Mouse (Mus musculus): ENCODE measurements around the gene Pts. TPM values are rescaled to one million over a fixed set of nuclear protein-coding genes. Genes with fewer than 3 reads are reported as not detected.

Gene Pts
- polyA plus RNA-seq, 1 experiment from 2014 or later = 96.2 TPM

DNA sequence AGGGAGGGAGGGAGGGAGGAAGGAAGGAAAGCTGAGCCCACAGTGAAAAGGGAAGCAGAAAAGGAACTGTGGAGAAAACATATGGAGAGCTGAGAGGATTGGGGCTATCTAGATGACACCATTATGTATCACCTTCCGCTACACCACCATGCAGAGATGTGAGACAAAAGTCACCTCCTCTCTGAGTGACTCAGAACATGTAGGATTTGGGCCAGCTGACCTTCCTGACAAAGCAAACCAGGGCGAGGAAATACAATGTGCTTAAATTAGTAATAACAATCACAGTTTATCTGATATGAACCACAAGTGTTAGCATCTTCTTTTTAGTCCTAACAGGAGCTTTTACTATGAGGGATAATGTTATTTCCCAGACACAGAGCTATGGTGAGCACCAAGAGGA is 31.0 kb downstream of the Pts start:
- Histone ChIP-seq H3K4me3 (no peak overlapping the region), H3K4me2 (replicated peaks) (no peak overlapping the region), H3K9ac (no peak overlapping the region), H3K4me1 (peaks cover 14% of the 10 kb centered on the region), H3K36me3 (no peaks in the 10 kb centered on the region), H3K27me3 (no peaks in the 10 kb centered on the region), H3K9me3 (replicated peaks) (no peaks in the 10 kb centered on the region), H3K27ac (no peak overlapping the region)
- no peak for ATAC-seq (ENCODE audit: low FRiP score)
- 87% methylated on average over 2 of the region's 2 CpGs for WGBS

DNA sequence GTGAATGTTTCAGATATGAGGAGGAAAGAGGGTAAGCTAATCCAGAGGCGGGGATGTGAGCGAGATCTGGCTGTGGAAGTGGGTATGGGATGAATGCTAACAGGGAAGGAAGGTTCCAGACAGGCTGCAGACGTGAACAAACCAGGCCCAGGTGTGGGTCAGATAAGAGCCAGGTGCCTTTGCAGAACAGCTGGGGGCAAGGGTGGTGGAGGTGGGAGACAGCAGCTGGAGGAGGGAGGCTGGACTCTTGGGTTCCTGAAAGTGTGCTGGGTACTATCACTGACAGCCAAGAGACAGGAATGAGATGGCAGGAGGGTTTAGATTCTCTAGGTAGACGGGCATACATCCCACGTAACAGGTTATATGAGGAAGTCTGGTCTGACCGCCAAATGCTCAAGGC is 31.4 kb downstream of the Pts start:
- H3K27ac ChIP-seq = no peak overlapping the region
- ATAC-seq (ENCODE audit: low FRiP score) = no peak
- no peak overlapping the region for H3K4me3 ChIP-seq
- H3K4me2 ChIP-seq (replicated peaks) = no peak overlapping the region
- H3K9me3 ChIP-seq (replicated peaks) = no peaks in the 10 kb centered on the region
- no peaks in the 10 kb centered on the region for H3K36me3 ChIP-seq
- peaks cover 14% of the 10 kb centered on the region for H3K4me1 ChIP-seq
- H3K27me3 ChIP-seq = no peaks in the 10 kb centered on the region
- no peak overlapping the region for H3K9ac ChIP-seq
- 78% methylated on average over 6 of the region's 6 CpGs for WGBS

DNA sequence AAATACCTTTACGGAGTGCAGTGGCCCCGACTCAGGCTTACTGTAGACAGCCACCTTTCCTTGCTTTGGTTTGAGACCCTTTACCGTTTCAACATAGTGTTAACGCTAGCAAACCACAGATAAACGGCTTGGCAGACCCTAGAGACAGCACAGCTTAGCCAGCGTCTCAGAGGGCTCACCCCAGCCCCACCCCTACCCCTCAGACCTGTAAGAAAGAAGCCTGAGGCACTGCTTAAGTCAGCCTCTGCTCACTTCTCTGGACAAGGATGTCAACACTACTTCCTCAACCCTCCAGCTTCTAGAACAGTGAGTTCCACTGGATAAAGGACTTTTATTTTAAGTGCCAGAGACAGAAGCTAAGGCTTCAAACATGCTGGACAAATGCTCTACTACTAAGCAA is 32.0 kb downstream of the Pts start:
- Histone ChIP-seq H3K27me3 (no peaks in the 10 kb centered on the region), H3K9ac (no peak overlapping the region), H3K9me3 (replicated peaks) (no peaks in the 10 kb centered on the region), H3K36me3 (no peaks in the 10 kb centered on the region), H3K4me2 (replicated peaks) (peak overlapping the region; percentile 24; the same call in 1 of the 2 replicates), H3K4me1 (peaks cover 14% of the 10 kb centered on the region), H3K27ac (peak overlapping the region; percentile 13; the same call in 1 of the 2 replicates), H3K4me3 (no peak overlapping the region)
- no peak for ATAC-seq (ENCODE audit: low FRiP score)
- 24% methylated on average over 6 of the region's 6 CpGs for WGBS

DNA sequence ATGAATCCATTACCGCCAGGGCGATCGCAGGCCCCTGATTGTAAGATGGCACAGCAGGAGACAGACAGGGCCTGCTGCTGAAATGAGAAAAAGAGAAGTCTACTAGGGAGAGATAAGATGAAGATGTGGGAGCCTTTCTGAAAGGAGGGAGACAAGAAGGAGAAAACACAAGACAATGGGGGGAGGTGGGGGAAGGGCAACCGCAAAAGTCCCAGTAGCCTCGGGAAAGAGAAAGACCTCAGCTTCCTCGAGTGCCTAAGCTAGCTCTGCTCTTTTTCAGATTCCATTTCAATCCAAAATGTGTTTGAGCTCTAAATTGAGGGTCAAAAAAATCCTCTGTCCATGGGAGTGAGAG is 32.4 kb downstream of the Pts start:
- no peaks in the 10 kb centered on the region for H3K9me3 ChIP-seq (replicated peaks)
- WGBS = 26% methylated on average over 6 of the region's 6 CpGs
- H3K4me2 ChIP-seq (replicated peaks) = peak overlapping the region; percentile 24; the same call in 1 of the 2 replicates
- peaks cover 14% of the 10 kb centered on the region for H3K4me1 ChIP-seq
- H3K4me3 ChIP-seq = no peak overlapping the region
- ATAC-seq (ENCODE audit: low FRiP score) = no peak
- H3K36me3 ChIP-seq = no peaks in the 10 kb centered on the region
- H3K27ac ChIP-seq = 0 out of 2 replicates have a peak overlapping the region, but pooled peaks have one; percentile 13
- H3K9ac ChIP-seq = no peak overlapping the region
- H3K27me3 ChIP-seq = no peaks in the 10 kb centered on the region

DNA sequence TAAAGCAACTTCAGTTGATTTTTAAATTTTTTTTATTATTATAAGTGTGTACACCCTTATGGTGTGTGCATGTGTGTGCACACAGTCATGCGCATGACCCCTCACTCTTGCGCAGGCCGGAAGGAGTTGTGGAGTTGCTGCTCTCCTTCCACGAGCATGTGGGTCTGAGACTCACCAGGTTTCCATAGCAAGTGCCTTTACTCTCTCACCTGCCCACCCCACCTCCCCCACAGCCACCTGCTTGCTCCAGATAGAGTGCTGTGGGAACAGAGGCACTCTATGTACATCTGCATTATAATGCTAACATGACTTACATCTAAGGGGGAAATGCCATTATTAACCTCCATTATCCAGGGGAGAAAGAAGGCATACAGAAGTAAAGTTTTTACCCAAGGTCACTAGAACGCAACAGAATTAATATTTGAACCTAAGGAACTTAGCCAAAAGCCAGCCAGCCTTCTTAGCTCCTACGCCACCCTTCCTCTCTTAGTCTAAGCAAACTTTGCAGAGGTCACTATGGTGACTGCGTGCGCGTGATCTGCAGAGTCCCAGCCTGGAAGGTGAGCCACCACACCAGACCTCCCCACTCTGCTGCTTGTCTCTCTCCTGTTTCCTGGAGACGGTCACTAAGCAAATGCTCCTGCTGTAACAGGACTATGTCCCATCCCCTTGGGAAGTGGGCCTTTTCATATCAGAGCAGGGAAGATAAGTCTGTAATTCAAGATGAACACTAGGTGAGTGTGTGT is 32.9 kb downstream of the Pts start:
- H3K27ac ChIP-seq = no peak overlapping the region
- no peaks in the 10 kb centered on the region for H3K36me3 ChIP-seq
- no peak overlapping the region for H3K9ac ChIP-seq
- WGBS = 76% methylated on average over 10 of the region's 10 CpGs
- peaks cover 11% of the 10 kb centered on the region for H3K4me1 ChIP-seq
- H3K9me3 ChIP-seq (replicated peaks) = no peaks in the 10 kb centered on the region
- ATAC-seq (ENCODE audit: low FRiP score) = no peak
- H3K27me3 ChIP-seq = no peaks in the 10 kb centered on the region
- H3K4me3 ChIP-seq = no peak overlapping the region
- peak overlapping the region; percentile 24; the same call in 1 of the 2 replicates for H3K4me2 ChIP-seq (replicated peaks)

DNA sequence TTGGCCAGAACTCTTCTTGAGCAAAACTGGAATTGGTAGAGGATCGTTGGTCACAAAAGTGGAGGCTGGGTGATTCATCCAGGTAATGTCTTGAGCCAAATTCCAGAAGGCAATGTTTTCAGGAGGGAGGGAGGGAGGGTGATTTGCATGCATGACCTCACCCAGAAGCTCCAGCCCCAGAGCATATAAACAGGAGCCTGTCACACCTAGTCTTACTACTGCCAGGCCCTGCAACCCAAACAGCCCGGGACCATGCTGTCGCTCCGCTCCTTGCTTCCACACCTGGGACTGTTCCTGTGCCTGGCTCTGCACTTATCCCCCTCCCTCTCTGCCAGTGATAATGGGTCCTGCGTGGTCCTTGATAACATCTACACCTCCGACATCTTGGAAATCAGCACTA is 34.2 kb downstream of the Pts start, which contains the start of gene Plet1:
TSS of gene Plet1 (plus strand) at position 215 of the 400 bp plus-strand sequence.
- Histone ChIP-seq H3K4me3 (no peak within 1 kb of the TSS), H3K27me3 (no peaks in the 10 kb centered on the region), H3K4me1 (peaks cover 10% of the 10 kb centered on the region), H3K9ac (no peak within 1 kb of the TSS), H3K36me3 (no peaks in the 10 kb centered on the region), H3K27ac (no peak within 1 kb of the TSS), H3K4me2 (replicated peaks) (no peak within 1 kb of the TSS), H3K9me3 (replicated peaks) (no peaks in the 10 kb centered on the region)
- ATAC-seq (ENCODE audit: low FRiP score) = no peak
- WGBS = 83% methylated on average over 6 of the region's 6 CpGs

DNA sequence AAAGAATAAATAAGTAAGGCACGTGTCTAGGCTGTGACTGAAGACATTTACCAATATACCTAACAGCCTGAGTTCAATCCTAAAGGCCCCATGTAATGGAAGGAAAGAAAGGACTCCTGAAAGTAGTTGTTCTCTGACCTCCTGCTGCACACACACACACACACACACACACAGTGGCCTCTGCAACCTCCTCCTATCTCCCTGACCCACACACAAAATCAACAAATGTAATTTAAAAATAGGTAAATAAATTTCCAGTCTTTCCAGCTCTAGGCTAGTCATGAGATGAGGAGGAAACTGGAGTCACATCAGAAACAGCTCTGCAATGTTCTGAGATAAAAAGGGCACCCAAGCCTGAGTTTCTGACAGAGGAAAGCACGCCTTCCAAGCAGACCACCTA is 34.7 kb downstream of the Pts start:
- Histone ChIP-seq H3K27me3 (no peaks in the 10 kb centered on the region), H3K4me3 (no peak overlapping the region), H3K4me2 (replicated peaks) (no peak overlapping the region), H3K27ac (no peak overlapping the region), H3K9ac (no peak overlapping the region), H3K9me3 (replicated peaks) (no peaks in the 10 kb centered on the region), H3K4me1 (peaks cover 10% of the 10 kb centered on the region), H3K36me3 (no peaks in the 10 kb centered on the region)
- ATAC-seq (ENCODE audit: low FRiP score) = no peak
- WGBS = 73% methylated on average over 2 of the region's 2 CpGs

DNA sequence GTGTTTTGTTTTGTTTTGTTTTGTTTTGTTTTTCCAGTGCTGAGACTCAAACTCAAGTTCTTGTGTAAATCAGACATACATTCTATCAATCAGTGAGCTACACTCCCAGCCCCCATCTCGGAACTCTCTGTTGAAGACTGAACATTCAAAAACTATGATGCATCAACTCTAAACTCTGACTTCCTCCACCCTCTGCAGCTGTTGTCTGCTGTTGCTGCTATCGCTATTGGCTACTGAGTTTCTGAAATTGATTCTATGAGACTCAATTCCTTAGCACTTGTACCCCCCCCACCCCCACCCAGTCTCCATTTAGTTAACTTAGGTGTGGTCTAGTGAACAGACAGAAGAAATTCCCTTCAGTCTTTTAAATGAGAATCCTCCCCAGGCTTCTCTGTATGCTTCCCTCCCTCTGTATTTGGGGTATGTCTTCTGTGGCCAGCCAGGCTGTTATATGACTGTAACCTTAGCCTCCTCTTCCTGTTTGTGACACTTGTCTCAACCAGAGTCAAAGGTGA is 36.9 kb downstream of the Pts start:
- no peaks in the 10 kb centered on the region for H3K9me3 ChIP-seq (replicated peaks)
- WGBS = 87% methylated on average over 2 of the region's 2 CpGs
- H3K9ac ChIP-seq = no peak overlapping the region
- no peak overlapping the region for H3K27ac ChIP-seq
- H3K36me3 ChIP-seq = no peaks in the 10 kb centered on the region
- H3K4me2 ChIP-seq (replicated peaks) = no peak overlapping the region
- no peak overlapping the region for H3K4me3 ChIP-seq
- H3K27me3 ChIP-seq = no peaks in the 10 kb centered on the region
- peaks cover 12% of the 10 kb centered on the region for H3K4me1 ChIP-seq
- ATAC-seq (ENCODE audit: low FRiP score) = no peak

DNA sequence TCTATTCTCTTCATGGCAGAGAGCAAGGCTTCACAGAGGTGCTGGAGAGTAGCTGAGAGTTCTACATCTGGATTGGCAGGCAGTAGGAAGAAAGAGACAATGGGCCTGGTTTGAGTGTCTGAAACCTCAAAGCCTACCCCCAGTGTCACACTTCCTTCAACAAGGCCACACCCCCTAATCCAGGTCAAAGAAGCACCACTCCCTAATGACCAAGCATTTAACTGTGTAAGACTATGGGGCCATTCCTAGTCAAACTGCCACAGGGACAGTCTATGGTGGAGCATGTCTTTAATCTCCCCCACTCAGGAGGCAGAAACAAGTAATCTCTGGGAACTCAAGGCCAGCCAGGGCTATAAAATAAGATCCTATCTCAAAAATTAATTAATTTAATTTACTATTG is 37.7 kb downstream of the Pts start:
- H3K4me2 ChIP-seq (replicated peaks) = no peak overlapping the region
- H3K27ac ChIP-seq = no peak overlapping the region
- H3K4me1 ChIP-seq = peaks cover 7% of the 10 kb centered on the region
- no peaks in the 10 kb centered on the region for H3K9me3 ChIP-seq (replicated peaks)
- ATAC-seq (ENCODE audit: low FRiP score) = no peak
- H3K4me3 ChIP-seq = no peak overlapping the region
- H3K36me3 ChIP-seq = no peaks in the 10 kb centered on the region
- no peak overlapping the region for H3K9ac ChIP-seq
- no peaks in the 10 kb centered on the region for H3K27me3 ChIP-seq

DNA sequence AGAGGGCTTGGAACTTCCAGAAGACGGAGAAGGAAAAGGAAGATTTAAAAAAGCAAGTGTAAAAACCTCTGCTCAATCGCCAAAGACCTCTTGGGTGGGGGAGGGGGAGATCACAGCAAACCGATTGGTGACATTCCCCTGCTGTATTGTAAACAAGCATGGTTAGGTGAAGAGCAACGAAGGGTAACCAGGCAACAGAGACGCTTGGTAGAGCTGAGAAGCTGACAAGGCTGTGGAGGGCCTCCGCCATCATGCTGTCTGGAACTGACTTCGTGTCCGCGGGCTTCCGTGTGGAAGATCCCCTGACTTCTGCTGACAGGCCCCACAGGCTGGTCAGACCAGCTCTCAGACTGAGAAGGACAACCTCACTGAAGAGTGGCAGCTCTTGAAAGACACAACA is 43.0 kb downstream of the Pts start:
- Histone ChIP-seq H3K36me3 (no peaks in the 10 kb centered on the region), H3K4me2 (replicated peaks) (peak overlapping the region; percentile 40), H3K27me3 (no peaks in the 10 kb centered on the region), H3K4me3 (0 out of 2 replicates have a peak overlapping the region, but pooled peaks have one; percentile 3), H3K9ac (no peak overlapping the region), H3K9me3 (replicated peaks) (no peaks in the 10 kb centered on the region), H3K4me1 (peaks cover 11% of the 10 kb centered on the region), H3K27ac (no peak overlapping the region)
- WGBS = 8% methylated on average over 10 of the region's 10 CpGs
- ATAC-seq (ENCODE audit: low FRiP score) = no peak

DNA sequence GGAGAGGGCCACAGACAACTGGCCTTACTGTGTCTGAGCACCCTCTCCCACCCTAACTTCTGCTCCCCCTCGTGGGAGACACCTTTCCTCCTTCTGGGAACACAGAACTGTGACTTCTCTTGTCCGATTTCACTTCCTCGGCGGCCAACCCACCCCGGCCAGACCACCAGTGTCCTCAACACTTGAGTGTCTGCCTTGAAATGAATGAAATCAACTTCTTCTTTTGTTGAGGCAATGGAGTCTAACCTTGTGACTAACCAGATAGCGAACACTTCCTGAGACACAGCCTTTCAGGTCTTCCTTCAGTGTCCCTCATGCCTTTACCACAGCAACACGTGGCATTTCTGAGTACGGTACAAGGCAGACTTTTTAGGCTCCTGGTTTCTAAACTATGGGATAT is 45.8 kb downstream of the Pts start:
- peaks cover 13% of the 10 kb centered on the region for H3K4me1 ChIP-seq
- no peaks in the 10 kb centered on the region for H3K9me3 ChIP-seq (replicated peaks)
- ATAC-seq (ENCODE audit: low FRiP score) = no peak
- no peaks in the 10 kb centered on the region for H3K36me3 ChIP-seq
- H3K27me3 ChIP-seq = no peaks in the 10 kb centered on the region
- WGBS = 91% methylated on average over 8 of the region's 8 CpGs
- no peak overlapping the region for H3K27ac ChIP-seq
- H3K4me3 ChIP-seq = no peak overlapping the region
- H3K4me2 ChIP-seq (replicated peaks) = no peak overlapping the region
- H3K9ac ChIP-seq = no peak overlapping the region

DNA sequence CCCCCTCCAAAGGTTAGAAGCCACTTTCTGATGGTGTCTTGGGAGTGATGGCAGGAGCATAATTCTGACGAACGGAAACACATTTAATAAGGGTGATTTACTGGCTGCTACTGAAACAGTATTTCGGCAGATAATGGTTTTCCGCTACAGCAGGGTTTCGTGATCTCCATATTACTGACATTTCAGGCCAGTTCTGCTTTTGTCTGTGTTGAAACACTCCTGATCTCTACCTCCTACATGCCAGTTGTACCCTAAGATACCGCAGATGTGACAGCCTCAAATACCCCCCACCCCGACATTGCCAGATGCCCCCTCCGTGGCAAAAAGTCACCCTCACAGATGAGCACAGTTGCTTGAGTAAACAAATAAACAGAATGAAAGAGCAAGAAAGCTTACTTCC is 49.0 kb downstream of the Pts start:
- H3K4me3 ChIP-seq = no peak overlapping the region
- H3K27ac ChIP-seq = no peak overlapping the region
- no peak overlapping the region for H3K9ac ChIP-seq
- 0 out of 2 replicates have a peak, but pooled peaks cover 2% of the 10 kb centered on the region for H3K4me1 ChIP-seq
- no peaks in the 10 kb centered on the region for H3K36me3 ChIP-seq
- ATAC-seq (ENCODE audit: low FRiP score) = no peak
- H3K9me3 ChIP-seq (replicated peaks) = no peaks in the 10 kb centered on the region
- H3K27me3 ChIP-seq = no peaks in the 10 kb centered on the region
- no peak overlapping the region for H3K4me2 ChIP-seq (replicated peaks)
- 50% methylated on average over 8 of the region's 8 CpGs for WGBS

DNA sequence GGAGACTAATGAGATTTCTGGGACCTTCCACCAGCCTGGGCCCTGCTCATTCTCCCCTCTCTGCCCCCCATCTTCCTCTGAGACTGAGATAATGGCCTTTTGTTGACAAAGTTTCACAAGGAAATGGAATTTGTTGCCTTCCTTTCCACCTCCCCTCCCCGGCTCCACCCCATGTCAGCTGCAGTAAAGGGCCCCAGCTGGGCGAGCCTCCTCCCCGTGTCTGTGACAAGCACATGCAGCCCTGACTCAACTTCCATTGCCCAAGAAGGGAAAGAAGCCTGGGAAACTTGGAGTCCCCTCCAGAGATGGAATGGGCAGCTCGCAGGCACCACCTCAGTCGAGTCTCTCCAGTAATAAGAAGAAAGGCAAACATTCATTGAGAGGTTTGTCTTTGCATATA is 49.7 kb downstream of the Pts start:
- H3K4me1 ChIP-seq = 0 out of 2 replicates have a peak, but pooled peaks cover 2% of the 10 kb centered on the region
- H3K27me3 ChIP-seq = no peaks in the 10 kb centered on the region
- no peak for ATAC-seq (ENCODE audit: low FRiP score)
- no peaks in the 10 kb centered on the region for H3K36me3 ChIP-seq
- H3K9ac ChIP-seq = no peak overlapping the region
- no peak overlapping the region for H3K4me3 ChIP-seq
- WGBS = 21% methylated on average over 5 of the region's 5 CpGs
- no peak overlapping the region for H3K4me2 ChIP-seq (replicated peaks)
- H3K9me3 ChIP-seq (replicated peaks) = no peaks in the 10 kb centered on the region
- no peak overlapping the region for H3K27ac ChIP-seq
